Mouse (Mus musculus): ENCODE measurements around the gene Frmd4a. TPM values are rescaled to one million over a fixed set of nuclear protein-coding genes. Genes with fewer than 3 reads are reported as not detected.

The Frmd4a gene
- polyA plus RNA-seq, 1 experiment from 2014 or later: 13.7 TPM

DNA sequence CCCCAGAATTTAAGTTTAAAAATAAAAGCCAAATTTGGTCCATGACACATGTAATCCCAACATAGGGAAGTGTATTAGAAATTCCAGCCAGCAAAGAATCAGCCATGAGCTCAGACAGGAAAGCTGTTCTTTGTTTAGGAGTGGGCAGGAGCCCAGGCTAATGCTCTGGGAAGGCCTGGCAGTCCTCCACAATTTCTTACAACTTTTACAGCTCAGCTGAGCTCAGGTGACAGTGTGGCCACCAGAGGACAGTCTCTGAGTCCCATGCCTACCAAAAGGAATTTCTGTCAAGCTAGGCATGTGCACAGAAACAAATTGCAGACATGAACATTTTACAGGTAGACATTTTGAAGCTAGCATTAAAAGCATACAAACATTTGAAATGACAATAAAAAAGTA is 457.0 kb downstream of the Frmd4a start:
- Histone ChIP-seq H3K27ac (ENCODE audit: low read length) (peak overlapping the region; percentile 37; the same call in 1 of the 2 replicates), H3K9ac (ENCODE audit: low read depth, low read length) (no peak overlapping the region), H3K36me3 (ENCODE audit: control insufficient read depth, insufficient read depth, low read length) (no peaks in the 10 kb centered on the region; the same call in 1 of the 2 replicates), H3K4me2 (ENCODE audit: low read depth, low read length) (no peak overlapping the region), H3K9me3 (ENCODE audit: control insufficient read depth, low read length) (no peaks in the 10 kb centered on the region), H3K27me3 (replicated peaks; ENCODE audit: control insufficient read depth, insufficient read depth, low read length) (no peaks in the 10 kb centered on the region), H3K4me1 (ENCODE audit: control insufficient read depth, insufficient read depth, low read length) (peaks cover 2% of the 10 kb centered on the region; the same call in 1 of the 2 replicates), H3K4me3 (ENCODE audit: low read length) (no peak overlapping the region)
- no peak for ATAC-seq

DNA sequence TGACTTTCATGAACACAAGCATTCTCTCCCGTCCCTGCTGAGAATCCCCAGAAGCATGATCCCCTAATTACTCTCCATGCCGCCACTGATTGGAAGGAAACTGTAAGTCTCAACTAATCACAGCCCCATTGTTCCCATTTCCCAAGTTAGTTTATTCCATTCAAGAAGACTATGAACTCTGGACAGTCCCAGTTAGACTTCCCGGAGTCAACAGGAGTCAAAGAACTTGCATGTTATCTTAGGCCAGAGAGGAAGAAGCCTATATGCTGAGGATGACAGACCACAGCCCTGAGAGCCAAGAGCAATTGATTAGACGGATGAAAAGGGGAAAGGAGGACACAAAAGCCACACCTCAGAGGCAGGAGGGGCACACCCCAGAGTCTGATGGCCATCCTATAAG is 458.5 kb downstream of the Frmd4a start:
- no peaks in the 10 kb centered on the region; the same call in 1 of the 2 replicates for H3K36me3 ChIP-seq (ENCODE audit: control insufficient read depth, insufficient read depth, low read length)
- no peak overlapping the region for H3K4me2 ChIP-seq (ENCODE audit: low read depth, low read length)
- H3K9ac ChIP-seq (ENCODE audit: low read depth, low read length): no peak overlapping the region
- H3K4me3 ChIP-seq (ENCODE audit: low read length): no peak overlapping the region
- H3K27me3 ChIP-seq (replicated peaks; ENCODE audit: control insufficient read depth, insufficient read depth, low read length): no peaks in the 10 kb centered on the region
- no peak overlapping the region for H3K27ac ChIP-seq (ENCODE audit: low read length)
- peaks cover 2% of the 10 kb centered on the region; the same call in 1 of the 2 replicates for H3K4me1 ChIP-seq (ENCODE audit: control insufficient read depth, insufficient read depth, low read length)
- ATAC-seq: no peak
- no peaks in the 10 kb centered on the region for H3K9me3 ChIP-seq (ENCODE audit: control insufficient read depth, low read length)
- 66% methylated on average over 4 of the region's 4 CpGs for WGBS

DNA sequence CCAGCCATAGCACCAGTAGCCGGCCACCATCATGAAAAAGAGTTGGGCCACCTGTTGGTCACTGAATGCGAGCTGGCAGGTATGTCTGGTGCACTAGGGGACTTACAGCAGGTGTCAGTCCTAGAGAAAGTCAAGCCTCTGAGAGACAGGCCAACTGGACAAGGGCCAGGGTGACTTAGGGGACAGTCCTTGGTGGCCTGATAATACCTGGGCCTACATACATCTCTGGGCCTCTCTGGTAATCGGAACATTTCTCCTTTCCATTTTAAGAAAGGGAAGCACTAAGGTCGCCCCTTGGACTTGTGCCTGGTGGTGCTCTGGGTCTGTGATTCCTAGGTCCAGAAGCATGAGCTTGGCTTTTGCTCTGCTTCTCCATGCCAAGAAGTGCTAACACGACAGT is 459.1 kb downstream of the Frmd4a start:
- H3K4me3 ChIP-seq (ENCODE audit: low read length): no peak overlapping the region
- no peak overlapping the region for H3K9ac ChIP-seq (ENCODE audit: low read depth, low read length)
- no peak overlapping the region for H3K27ac ChIP-seq (ENCODE audit: low read length)
- H3K27me3 ChIP-seq (replicated peaks; ENCODE audit: control insufficient read depth, insufficient read depth, low read length): no peaks in the 10 kb centered on the region
- 83% methylated on average over 5 of the region's 5 CpGs for WGBS
- H3K4me2 ChIP-seq (ENCODE audit: low read depth, low read length): no peak overlapping the region
- peaks cover 2% of the 10 kb centered on the region; the same call in 1 of the 2 replicates for H3K4me1 ChIP-seq (ENCODE audit: control insufficient read depth, insufficient read depth, low read length)
- H3K36me3 ChIP-seq (ENCODE audit: control insufficient read depth, insufficient read depth, low read length): no peaks in the 10 kb centered on the region; the same call in 1 of the 2 replicates
- no peak for ATAC-seq
- no peaks in the 10 kb centered on the region for H3K9me3 ChIP-seq (ENCODE audit: control insufficient read depth, low read length)

DNA sequence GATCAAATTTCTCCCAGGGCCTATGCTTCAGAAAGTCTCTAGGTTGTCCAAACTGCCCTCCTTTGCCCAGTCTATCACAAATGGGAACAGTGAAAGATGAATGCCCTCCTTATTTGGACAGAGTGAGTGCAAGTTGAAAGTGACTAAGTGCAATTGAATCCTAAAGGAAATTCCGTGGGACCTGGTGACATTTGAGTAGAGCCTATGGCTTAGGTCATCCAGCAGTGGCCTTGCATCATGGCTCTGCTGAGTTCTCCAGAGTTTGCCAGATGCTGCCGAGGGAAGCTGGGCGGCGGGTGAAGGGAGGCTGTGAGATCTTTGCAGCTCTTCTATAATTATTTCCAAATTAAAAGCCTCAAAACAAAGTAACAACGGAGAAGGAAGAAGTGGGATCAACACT is 459.8 kb downstream of the Frmd4a start:
- H3K36me3 ChIP-seq (ENCODE audit: control insufficient read depth, insufficient read depth, low read length): no peaks in the 10 kb centered on the region; the same call in 1 of the 2 replicates
- H3K4me1 ChIP-seq (ENCODE audit: control insufficient read depth, insufficient read depth, low read length): peaks cover 2% of the 10 kb centered on the region; the same call in 1 of the 2 replicates
- no peaks in the 10 kb centered on the region for H3K27me3 ChIP-seq (replicated peaks; ENCODE audit: control insufficient read depth, insufficient read depth, low read length)
- no peak overlapping the region for H3K4me3 ChIP-seq (ENCODE audit: low read length)
- WGBS: 69% methylated on average over 5 of the region's 5 CpGs
- H3K4me2 ChIP-seq (ENCODE audit: low read depth, low read length): no peak overlapping the region
- no peak for ATAC-seq
- no peak overlapping the region for H3K9ac ChIP-seq (ENCODE audit: low read depth, low read length)
- H3K9me3 ChIP-seq (ENCODE audit: control insufficient read depth, low read length): no peaks in the 10 kb centered on the region
- no peak overlapping the region for H3K27ac ChIP-seq (ENCODE audit: low read length)

- Histone ChIP-seq H3K9ac (ENCODE audit: low read depth, low read length) (no peak overlapping the region), H3K4me2 (ENCODE audit: low read depth, low read length) (no peak overlapping the region), H3K9me3 (ENCODE audit: control insufficient read depth, low read length) (no peaks in the 10 kb centered on the region), H3K36me3 (ENCODE audit: control insufficient read depth, insufficient read depth, low read length) (no peaks in the 10 kb centered on the region), H3K27ac (ENCODE audit: low read length) (no peak overlapping the region), H3K4me1 (ENCODE audit: control insufficient read depth, insufficient read depth, low read length) (no peaks in the 10 kb centered on the region), H3K4me3 (ENCODE audit: low read length) (no peak overlapping the region), H3K27me3 (replicated peaks; ENCODE audit: control insufficient read depth, insufficient read depth, low read length) (no peaks in the 10 kb centered on the region)
- ATAC-seq: no peak
- 79% methylated on average over 5 of the region's 5 CpGs for WGBS
Measured at GRCm38 (mm10) chr2:4480180-4480579, 462.7 kb downstream of the Frmd4a start.

DNA sequence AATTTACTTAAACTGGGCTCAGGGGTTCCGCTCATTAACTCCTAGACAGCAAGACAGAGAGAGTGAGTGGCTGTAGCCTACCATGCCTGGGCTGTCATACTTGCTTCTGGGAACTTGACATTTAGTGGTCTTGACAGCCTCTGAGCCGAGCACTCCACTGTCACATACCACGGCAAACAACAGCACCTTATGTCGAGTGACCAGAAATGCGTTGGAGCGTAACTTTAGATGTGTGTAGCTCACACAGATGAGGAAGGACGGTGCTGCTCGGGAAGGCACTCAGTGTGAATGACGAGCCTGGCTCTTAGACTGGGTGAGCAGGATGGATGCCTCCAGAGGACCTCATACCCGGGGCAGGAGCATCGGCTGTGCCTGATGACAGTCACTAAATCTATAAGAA is 463.6 kb downstream of the Frmd4a start:
- H3K36me3 ChIP-seq (ENCODE audit: control insufficient read depth, insufficient read depth, low read length): no peaks in the 10 kb centered on the region
- WGBS: 80% methylated on average over 11 of the region's 11 CpGs
- H3K9ac ChIP-seq (ENCODE audit: low read depth, low read length): no peak overlapping the region
- H3K9me3 ChIP-seq (ENCODE audit: control insufficient read depth, low read length): no peaks in the 10 kb centered on the region
- H3K4me1 ChIP-seq (ENCODE audit: control insufficient read depth, insufficient read depth, low read length): no peaks in the 10 kb centered on the region
- no peak overlapping the region for H3K27ac ChIP-seq (ENCODE audit: low read length)
- no peaks in the 10 kb centered on the region for H3K27me3 ChIP-seq (replicated peaks; ENCODE audit: control insufficient read depth, insufficient read depth, low read length)
- no peak overlapping the region for H3K4me3 ChIP-seq (ENCODE audit: low read length)
- no peak overlapping the region for H3K4me2 ChIP-seq (ENCODE audit: low read depth, low read length)
- ATAC-seq: no peak

DNA sequence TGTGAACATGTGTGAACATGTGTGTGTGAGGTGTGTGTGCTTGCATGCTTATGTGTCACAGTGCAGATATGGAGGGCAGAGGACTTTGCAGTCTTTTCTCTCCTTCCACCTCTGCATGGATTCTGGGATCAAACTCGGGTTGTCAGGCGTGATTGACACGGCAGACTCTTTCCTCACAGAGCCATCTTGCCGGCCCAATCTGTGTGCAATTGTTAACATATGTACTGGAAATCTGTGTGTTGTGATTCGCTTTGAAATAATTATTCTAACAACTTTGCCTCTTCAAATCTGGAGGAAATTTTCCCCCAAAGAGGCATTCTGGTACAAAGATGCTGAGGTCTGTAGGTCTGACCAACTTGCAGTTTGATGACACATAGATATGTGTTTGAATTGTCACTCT is 468.7 kb downstream of the Frmd4a start:
- no peak for ATAC-seq

GRCm38 (mm10) chr2:4487280-4487679 is 469.8 kb downstream of the Frmd4a start:
- Histone ChIP-seq H3K27ac (ENCODE audit: low read length) (no peak overlapping the region), H3K4me2 (ENCODE audit: low read depth, low read length) (no peak overlapping the region), H3K36me3 (ENCODE audit: control insufficient read depth, insufficient read depth, low read length) (no peaks in the 10 kb centered on the region), H3K27me3 (replicated peaks; ENCODE audit: control insufficient read depth, insufficient read depth, low read length) (no peaks in the 10 kb centered on the region), H3K9me3 (ENCODE audit: control insufficient read depth, low read length) (no peaks in the 10 kb centered on the region), H3K4me1 (ENCODE audit: control insufficient read depth, insufficient read depth, low read length) (no peaks in the 10 kb centered on the region), H3K9ac (ENCODE audit: low read depth, low read length) (no peak overlapping the region), H3K4me3 (ENCODE audit: low read length) (no peak overlapping the region)
- ATAC-seq: no peak
- 82% methylated on average over 2 of the region's 2 CpGs for WGBS

More for the DNA sequence above, 468.7 kb downstream of the Frmd4a start:
- H3K9me3 ChIP-seq (ENCODE audit: control insufficient read depth, low read length): no peaks in the 10 kb centered on the region
- no peaks in the 10 kb centered on the region for H3K4me1 ChIP-seq (ENCODE audit: control insufficient read depth, insufficient read depth, low read length)
- no peak overlapping the region for H3K4me2 ChIP-seq (ENCODE audit: low read depth, low read length)
- H3K27me3 ChIP-seq (replicated peaks; ENCODE audit: control insufficient read depth, insufficient read depth, low read length): no peaks in the 10 kb centered on the region
- H3K36me3 ChIP-seq (ENCODE audit: control insufficient read depth, insufficient read depth, low read length): no peaks in the 10 kb centered on the region
- no peak overlapping the region for H3K9ac ChIP-seq (ENCODE audit: low read depth, low read length)
- 87% methylated on average over 5 of the region's 5 CpGs for WGBS
- H3K27ac ChIP-seq (ENCODE audit: low read length): no peak overlapping the region
- H3K4me3 ChIP-seq (ENCODE audit: low read length): no peak overlapping the region

DNA sequence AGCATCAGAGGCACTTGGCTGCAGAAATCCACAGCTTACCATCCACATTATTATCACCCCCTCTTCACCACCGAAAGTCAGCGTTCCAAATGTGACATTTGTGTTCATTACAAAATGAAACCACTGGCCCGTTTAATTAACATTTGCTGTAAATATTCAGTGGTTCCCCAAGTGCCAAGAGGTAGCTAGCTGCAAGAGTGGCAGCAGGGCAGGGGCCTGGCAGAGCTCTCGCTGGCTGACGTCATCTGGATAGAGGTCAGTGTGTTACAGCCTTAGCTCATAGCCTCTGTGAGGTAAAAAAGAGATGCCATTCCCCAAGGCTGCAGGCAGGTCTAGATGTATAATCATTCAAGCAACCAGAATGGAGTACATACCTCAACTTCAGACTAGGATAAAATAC is 473.3 kb downstream of the Frmd4a start:
- ATAC-seq: no peak
- Histone ChIP-seq H3K27ac (ENCODE audit: low read length) (no peak overlapping the region), H3K9me3 (ENCODE audit: control insufficient read depth, low read length) (no peaks in the 10 kb centered on the region), H3K27me3 (replicated peaks; ENCODE audit: control insufficient read depth, insufficient read depth, low read length) (no peaks in the 10 kb centered on the region), H3K4me1 (ENCODE audit: control insufficient read depth, insufficient read depth, low read length) (peaks cover 3% of the 10 kb centered on the region; the same call in 1 of the 2 replicates), H3K4me2 (ENCODE audit: low read depth, low read length) (no peak overlapping the region), H3K36me3 (ENCODE audit: control insufficient read depth, insufficient read depth, low read length) (no peaks in the 10 kb centered on the region), H3K4me3 (ENCODE audit: low read length) (no peak overlapping the region), H3K9ac (ENCODE audit: low read depth, low read length) (no peak overlapping the region)
- WGBS: 79% methylated on average over 5 of the region's 5 CpGs

All from intestine, embryonic 16.5 days (tissue).